Mouse (Mus musculus) c-Kit-positive CD71-positive TER-119-positive erythroid progenitor cells, embryonic 14.5 days (primary cell): ENCODE data around the gene Atpaf2.
A peak's percentile ranks its signal among the peaks of the same experiment; 100 is the strongest.

Source experiments
- DNase-seq: peaks from one replicate; pipeline ENCODE4 v3.0.0-alpha.2; 2013; ENCODE audit warnings: low spot score

Atpaf2 gene

GRCm38 (mm10) chr11:60396546-60396945 is 21.7 kb downstream of the Atpaf2 start:
- DNase-seq: no peak

GRCm38 (mm10) chr11:60391346-60391745 is 26.9 kb downstream of the Atpaf2 start:
- no peak for DNase-seq

DNA sequence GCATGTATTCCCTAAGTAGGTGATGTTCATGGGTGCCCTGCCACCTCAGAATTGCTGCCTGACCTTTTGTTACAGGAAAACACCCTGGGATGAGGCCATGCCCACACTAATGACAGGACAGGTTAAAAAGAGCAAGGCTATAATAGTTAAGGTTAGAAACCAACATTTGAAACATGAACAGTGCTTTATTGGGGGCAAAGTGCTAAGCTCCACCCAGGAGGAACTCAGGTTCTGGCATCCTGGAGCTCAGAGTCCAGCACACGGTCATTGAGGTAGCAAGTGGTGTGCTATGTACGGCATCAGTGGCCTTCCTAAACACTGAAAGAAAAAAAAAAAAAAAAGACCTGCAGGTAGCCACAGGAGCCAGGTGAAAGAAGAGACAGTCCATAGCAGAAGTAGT is 30.3 kb downstream of the Atpaf2 start:
- DNase-seq: no peak

- no peak for DNase-seq
Observed at GRCm38 (mm10) chr11:60385946-60386345, 32.3 kb downstream of the Atpaf2 start.

GRCm38 (mm10) chr11:60384762-60385421 is 33.4 kb downstream of the Atpaf2 start:
- no peak for DNase-seq

DNA sequence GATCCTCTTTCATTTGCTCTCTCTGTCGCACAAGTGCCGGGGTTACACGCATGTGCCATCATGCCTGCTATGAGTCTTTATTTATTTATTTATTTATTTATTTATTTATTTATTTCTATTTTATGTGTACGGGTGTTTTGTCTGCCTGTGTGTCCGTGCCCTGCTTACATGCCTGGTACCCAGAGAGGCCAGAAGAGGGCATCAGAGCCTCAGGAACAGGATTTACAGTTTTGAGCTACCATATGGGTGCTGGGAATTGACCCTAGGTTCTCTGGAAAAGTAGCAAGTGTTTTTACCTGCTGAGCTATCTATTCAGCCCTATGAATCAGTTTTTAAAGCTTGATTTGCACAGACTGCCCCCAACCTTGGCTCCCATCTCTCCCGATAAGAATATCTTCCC is 34.7 kb downstream of the Atpaf2 start:
- DNase-seq: no peak

DNA sequence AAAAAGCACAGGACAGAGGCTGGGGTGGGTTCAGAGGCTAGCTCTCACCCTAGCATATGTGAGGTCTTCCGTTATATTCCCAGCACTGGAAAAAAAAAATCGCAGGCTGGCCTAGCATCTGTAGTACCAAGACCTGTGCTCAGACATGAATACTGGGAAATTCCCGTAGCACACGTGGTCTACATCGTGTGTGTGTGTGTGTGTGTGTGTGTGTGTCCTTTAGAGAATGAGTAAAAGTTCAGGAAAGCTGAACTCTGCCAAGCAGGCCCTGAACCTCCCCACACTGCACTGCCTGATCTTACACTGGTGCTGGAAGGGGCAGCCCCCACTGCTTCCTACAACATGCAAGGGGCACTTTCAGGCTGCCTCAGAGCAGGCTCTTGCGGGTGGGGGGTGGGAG is 43.8 kb downstream of the Atpaf2 start:
- DNase-seq: no peak

DNA sequence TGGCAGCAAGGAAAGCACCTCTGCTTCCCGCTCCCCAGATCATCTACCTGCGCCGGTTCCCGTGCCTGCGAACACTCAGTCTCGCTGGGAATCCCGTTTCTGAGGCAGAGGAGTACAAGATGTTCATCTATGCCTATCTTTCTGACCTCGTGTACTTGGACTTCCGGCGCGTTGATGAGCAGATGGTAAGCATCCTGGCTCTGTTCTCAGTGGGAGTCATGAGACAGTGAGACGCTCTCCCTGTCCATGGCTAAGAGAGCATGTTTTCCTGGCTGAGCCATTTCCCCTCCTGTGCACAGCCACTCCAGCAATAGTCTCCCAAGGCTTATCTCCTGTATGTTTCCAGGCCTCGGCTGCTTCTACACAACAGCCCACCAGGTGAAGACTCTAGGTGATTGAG is 47.8 kb downstream of the Atpaf2 start:
- no peak for DNase-seq

- no peak for DNase-seq
Observed at GRCm38 (mm10) chr11:60369448-60369847, 48.8 kb downstream of the Atpaf2 start.

- DNase-seq: no peak
Observed at GRCm38 (mm10) chr11:60368909-60369308, 49.3 kb downstream of the Atpaf2 start.

GRCm38 (mm10) chr11:60367256-60367655 is 51.0 kb downstream of the Atpaf2 start:
- DNase-seq: no peak

- DNase-seq: no peak
Observed at GRCm38 (mm10) chr11:60366239-60367019, 51.8 kb downstream of the Atpaf2 start.

GRCm38 (mm10) chr11:60360631-60361201 is 57.5 kb downstream of the Atpaf2 start:
- no peak for DNase-seq

GRCm38 (mm10) chr11:60359936-60360335 is 58.3 kb downstream of the Atpaf2 start:
- no peak for DNase-seq

- no peak for DNase-seq
Observed at GRCm38 (mm10) chr11:60359138-60359537, 59.1 kb downstream of the Atpaf2 start.

- no peak for DNase-seq
Observed at GRCm38 (mm10) chr11:60358548-60358947, 59.7 kb downstream of the Atpaf2 start.

- DNase-seq: no peak
Observed at GRCm38 (mm10) chr11:60357116-60357515, 61.1 kb downstream of the Atpaf2 start.

DNA sequence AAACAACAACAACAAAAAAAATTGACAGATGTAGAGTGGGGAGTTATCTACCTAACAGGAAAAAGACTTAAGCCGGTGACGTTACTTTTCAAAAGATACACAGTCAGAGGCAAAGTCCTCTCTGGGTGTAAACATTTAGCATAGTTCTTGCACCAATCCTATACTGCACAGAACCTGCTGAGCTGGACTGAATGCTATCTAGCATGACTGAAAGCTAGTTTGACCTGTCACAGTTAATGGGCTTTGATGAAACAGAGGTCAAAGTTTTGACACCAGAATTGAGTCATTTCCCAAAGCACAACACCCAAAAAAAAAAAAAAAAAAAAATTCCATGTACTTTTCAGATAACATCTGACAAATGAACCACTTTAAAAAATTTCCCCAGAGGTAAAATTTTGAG is 62.3 kb downstream of the Atpaf2 start:
- DNase-seq: no peak

- peak; percentile 98 for DNase-seq
Observed at GRCm38 (mm10) chr11:60352559-60353411, 65.5 kb downstream of the Atpaf2 start, which contains the start of the genes Tom1l2 and Drc3. Gene Tom1l2, minus strand, starts transcription at chr11:60352905. Gene Drc3, plus strand, starts transcription at chr11:60353329.

DNA sequence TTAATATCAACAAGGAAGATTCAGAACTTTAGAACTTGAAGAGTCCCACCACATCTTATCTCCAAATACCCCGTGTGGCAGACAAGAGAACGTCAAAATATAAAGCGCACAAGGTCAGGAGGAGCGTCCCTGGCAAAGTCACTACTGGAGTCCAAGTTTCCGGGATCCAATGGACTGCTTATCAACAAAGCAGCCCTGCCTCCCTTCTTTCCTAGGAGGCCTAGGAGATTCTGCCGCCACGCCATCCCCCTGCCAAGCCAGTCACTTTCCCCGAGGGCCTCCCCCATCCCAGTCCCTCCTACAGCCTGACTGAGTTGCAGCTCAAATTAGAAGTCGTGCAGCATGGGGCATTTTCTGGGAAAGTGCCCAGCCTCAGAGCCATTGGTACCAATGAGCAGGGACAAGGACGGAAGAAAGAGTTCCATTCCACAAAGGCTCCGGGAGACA is 66.3 kb downstream of the Atpaf2 start:
- peak; percentile 32 for DNase-seq

GRCm38 (mm10) chr11:60351388-60351787 is 66.9 kb downstream of the Atpaf2 start:
- peak; percentile 39 for DNase-seq
